Mouse (Mus musculus): ENCODE measurements around the gene E2f4.
A peak's percentile ranks its signal among the peaks of the same experiment; 100 is the strongest.

The E2f4 gene

DNA sequence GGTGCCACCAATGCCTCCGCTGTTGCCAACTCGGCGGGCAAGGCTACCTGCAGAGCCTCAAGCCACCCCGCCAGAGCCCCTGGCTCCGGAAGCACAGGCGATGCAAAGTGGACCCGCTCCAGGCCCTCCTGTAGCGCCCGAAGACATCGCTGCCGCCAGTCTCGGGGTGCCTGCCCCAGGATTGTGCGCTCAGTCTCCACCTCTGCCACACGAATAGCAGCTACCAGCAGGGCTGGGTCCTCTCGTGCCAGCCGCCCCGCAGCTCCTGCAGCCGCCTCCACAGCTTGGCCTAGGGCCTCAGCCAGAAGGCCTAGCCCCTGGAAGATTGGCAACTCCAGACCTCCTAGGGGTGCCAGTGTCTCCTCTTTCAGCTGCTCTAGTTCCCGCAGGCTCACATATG is 4.1 kb upstream of the E2f4 start:
- no peak for DNase-seq (ENCODE audit: low spot score in 2 of 2)

DNA sequence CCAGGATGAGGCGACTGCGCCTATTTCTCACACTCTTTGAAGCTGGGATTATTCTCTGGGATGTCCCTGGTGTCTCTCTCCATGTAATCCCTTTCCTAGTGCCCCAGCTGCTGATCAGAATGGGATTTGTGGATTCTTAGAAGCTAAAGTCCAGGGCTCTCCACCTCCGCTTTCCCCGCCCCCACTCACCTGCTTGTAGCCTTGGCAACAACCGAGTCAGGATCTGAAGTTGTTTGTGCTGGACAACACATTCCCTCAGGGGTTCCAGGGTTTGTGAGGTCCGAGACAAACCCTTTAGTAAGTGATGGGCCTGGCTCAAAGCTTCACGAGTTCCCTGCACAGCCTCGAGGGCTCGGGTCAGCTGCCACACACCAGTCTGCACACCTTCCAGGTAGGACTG is 2.7 kb upstream of the E2f4 start:
- no peak for DNase-seq (ENCODE audit: low spot score in 2 of 2)

DNA sequence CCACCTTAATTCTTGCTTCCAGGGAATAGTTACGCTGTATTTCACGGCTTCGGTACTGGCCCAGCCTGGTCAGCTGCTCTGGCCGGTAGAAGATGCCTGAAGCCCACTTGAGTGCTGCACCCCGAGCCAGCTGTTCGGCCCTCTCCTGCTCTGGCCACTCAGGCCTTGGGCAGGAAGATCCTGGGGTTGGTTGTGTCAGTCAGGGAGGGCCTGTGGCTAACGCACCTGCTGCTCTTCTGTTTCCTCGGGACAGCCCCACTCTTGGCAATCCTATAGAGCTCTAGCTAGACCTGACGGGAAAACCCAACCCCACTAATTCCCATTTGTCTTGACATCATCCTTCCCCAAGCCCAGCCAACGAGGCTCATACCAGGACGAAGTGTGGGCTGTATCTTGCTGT is 2.2 kb upstream of the E2f4 start:
- DNase-seq (ENCODE audit: low spot score in 2 of 2), result no peak

DNA sequence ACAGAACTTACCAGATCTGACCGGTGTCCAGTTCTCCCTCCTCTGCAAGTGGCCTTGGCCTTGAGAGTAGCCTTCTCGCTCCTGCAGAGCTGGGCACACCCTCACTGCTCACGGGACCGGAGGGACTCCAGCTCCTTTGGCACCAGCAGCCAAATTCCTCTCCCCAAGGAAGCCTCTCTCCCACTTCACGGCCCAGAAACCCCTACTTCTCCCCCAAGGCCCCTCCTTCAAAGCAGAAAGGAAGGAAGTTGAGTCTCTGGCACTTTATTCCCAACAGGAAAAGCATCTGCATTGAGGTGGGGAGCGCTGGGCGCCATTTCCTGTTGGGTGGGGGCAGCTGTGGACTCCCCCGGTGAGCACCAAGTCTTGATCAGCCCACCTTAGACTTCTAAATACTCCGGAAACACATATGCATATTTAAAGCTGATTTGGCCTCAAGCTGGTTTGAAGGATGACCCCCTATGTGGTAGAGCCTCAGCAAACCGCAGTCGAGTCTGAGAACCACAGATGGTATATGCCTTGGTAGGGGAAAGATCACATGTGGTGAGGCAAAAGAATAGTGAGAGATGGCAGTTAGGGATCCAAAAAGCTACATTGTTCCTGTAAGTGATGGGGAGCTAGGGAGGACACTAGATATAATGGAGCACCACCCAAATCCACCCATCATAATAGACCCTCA is 1.4 kb upstream of the E2f4 start, which contains the start of gene Exoc3l:
TSS of gene Exoc3l (minus strand) at position 207 of the 679 bp plus-strand sequence.
- DNase-seq (ENCODE audit: low spot score in 2 of 2), result no peak

DNA sequence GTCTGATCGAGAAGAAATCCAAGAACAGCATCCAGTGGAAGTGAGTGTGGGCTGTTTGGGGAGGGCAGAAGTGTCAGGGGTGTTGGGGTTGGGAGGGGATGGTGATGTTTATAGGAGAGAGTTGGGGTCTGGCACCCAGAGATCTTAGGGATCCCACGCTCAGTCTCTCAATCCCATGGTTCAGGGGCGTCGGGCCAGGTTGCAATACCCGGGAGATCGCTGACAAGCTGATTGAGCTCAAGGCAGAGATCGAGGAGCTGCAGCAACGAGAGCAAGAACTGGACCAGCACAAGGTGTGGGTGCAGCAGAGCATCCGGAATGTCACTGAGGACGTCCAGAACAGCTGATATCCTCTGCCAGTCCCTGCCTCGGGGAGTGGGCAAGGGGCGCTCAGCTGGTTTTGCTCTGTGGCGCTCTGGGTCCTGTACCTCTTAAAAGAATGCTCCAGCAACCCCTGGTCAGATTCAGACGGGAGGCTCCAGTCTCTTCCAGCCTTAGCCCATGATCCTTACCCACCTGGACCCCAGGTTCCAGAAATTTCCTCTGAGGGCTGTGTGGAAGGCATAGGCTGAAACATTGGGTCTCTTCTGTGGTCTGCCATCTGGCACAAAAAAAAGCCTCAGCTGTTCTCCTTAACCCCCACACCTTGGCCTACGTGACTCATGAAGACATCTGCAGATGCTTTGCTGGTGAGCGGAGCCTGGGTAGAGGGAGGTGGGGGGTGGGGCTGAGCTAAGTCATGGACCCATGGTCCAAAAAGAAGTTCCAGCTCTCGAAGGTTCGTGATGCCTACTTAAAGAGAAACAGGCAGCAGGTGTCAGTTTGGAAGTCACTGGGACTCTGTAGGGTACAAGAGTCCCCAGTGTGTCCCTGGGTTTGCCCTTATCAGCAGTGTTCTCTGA is 1.1 kb downstream of the E2f4 start:
- no peak for DNase-seq (ENCODE audit: low spot score in 2 of 2)

DNA sequence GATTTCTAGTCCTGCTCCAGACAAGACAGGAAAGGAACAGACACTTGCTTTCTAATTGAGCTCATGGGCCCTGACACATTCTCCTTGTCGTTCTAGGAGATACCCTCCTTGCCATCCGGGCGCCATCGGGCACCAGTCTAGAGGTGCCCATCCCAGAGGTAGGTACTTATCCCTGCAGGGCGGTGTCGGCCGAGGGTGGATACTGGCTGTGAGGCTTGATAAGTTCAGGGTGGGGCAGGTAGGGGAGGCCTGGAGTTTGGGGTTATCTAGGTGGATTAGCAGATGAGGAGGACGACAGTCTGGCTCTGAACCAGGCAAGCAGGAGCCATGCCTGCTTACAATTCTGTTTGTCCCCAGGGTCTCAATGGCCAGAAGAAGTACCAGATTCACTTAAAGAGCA is 2.5 kb downstream of the E2f4 start:
- DNase-seq (ENCODE audit: low spot score in 2 of 2), result peak; percentile 75 to 85

DNA sequence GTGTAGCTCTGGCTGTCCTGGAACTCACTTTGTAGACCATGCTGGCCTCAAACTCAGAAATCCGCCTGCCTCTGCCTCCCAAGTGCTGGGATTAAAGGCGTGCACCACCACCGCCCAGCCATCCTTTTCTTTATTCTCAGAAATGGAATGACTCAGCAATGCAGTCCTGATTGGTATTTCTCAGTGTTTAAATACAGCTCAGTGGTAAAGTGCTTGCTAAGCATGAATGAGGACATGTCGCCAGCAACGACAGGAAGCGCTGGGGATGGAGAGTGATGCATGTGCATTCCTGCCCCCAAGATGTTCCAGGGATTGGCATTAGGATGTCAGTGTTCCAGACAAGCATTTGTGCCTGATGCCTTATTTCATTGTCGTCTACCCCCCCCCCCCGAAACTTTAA is 5.9 kb downstream of the E2f4 start:
- no peak for DNase-seq (ENCODE audit: low spot score in 2 of 2)

DNA sequence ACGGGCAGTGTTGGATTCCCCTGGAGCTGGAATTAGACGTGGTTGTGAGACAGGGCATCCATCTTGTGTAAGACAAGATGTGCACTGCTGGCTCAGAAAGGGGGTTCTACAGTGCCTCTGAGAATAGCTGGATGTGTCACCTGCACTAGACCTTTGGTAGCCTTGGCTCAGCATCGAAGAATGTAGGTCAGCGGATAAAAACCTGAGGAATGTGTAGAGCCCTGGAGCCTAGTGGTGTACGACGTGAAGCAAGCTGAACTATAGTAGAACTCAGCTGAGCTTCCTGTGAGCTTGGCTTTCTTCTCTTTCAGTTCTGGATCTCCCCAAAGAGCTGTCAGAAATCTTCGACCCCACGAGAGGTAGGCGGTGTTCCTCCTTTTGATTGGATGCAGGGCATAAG is 6.4 kb downstream of the E2f4 start:
- DNase-seq (ENCODE audit: low spot score in 2 of 2), result no peak

DNA sequence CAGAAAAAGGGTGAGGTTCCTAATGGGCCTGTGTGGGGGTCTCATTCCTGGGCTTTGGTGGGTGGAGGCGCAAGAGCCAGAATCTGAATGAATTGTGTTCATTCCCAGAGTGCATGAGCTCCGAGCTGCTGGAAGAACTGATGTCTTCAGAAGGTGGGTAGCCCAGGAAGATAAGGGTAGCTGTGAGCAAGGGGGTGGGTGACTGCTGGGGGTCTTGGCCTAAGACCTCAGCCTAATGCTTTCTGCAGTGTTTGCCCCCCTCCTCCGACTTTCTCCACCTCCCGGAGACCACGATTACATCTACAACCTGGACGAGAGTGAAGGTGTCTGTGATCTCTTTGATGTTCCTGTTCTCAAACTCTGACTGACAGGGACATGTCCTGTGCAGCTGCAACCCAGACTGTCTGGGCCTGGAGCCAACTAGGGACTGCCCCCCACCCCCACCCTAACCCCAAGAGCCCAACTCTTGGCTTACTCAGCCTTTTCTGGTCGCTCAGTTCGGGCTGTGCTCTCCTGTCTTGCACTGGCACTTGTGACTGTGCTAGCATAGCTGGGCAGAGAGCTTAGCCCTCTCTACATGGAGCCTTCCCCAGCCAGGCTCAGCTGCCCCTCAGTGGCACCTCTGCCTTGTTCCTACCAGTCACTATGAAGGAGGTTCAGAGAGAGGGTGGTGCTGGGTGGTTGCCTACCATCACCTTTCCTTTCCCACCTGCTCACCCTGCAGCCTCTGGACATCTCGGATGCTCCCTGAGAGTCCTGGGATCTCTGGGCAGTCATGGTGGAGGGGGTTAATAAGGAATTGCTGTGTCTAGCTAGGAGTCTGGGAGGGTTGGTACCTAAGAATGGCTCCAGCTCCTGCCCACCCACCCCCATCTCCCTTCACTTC is 7.1 kb downstream of the E2f4 start:
- no peak for DNase-seq (ENCODE audit: low spot score in 2 of 2)

DNA sequence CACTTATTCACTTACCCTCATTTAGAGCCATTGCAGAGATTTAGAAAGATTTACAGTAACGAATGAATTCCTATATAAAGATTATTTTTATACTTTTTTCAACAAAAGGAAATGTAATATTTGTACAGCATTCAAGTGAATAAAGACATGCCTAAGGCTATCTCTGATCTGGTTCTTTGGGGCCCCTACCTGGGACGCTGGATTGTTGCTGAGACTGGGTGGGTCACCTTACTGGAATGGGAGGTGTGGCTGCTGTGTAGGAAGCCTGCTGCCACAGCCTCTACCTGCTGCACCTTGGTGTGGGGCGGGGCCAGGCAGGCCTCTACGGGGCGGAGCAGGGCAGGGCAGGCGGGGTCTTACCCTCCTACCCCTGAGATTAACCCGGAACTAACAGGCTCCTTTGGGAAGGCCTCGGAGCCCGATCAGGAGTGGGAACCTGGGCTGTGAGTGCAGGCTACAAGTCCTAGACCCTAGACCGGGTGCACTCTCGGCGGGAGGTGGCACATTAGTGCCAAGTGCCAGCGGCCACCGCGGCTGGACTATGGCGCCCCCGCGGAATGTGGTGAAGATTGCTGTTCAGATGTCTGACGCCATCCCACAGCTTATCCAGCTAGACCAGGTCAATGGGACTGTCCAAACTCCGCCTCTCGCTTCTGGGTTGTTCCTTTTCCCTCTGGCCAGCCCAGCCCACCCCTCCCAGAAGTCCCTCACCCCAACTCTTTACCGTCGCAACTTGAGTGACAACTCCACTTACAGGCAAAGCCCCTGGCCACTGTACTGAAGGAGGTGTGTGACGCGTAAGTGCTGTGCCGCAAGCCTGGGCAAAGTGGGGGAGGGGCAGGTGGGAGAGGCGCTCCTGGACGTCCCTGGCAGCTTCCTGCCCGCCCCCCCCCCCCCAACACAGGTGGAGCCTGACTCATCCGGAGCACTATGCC is 8.0 kb downstream of the E2f4 start, which contains the start of gene Elmo3:
TSS of gene Elmo3 (plus strand) at position 391 of the 935 bp plus-strand sequence.
- DNase-seq (ENCODE audit: low spot score in 2 of 2), result peak in 1 of 2 experiments; percentile 39

DNA sequence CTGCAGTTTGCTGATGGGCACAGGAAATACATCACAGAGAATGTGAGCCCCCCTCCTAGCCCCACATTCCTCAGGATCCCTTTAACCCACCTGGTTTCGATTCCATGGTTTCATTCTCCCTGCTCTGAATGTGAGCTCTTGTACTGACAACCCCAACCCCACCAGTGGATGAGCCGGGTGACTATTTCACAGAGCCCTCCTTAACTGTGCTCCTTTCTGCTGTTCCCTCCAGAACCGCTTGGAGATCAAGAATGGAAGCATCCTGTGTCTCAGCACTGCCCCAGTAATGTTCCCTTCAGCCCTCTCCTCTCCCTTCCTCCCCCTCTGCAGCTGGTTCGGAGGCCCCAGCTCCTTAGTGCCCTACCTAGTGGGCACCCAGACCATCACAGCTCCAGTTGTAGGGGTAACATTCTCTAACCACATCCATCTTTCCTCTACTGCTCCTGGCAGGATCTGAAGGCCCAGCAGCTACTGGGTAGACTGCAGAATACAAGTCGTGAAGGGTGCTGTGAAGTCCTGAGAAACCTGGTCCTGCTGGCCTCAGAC is 8.8 kb downstream of the E2f4 start:
- no peak for DNase-seq (ENCODE audit: low spot score in 2 of 2)

DNA sequence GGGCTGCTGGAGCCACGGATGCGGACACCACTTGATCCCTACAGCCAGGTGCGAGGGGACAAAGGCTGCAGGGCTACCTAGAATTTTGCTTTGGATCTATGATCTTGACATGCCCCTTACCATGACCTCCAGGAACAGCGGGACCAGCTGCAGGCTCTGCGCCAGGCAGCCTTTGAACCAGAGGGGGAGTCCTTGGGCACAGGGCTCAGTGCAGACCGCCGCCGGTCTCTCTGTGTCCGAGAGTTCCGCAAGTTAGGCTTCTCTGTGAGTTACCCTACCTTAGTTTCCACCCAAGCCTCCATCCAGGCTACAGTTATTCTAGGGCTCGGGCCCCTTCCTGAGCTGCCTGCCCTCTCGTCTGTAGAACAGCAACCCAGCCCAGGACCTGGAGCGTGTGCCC is 10.2 kb downstream of the E2f4 start:
- DNase-seq (ENCODE audit: low spot score in 2 of 2), result no peak

DNA sequence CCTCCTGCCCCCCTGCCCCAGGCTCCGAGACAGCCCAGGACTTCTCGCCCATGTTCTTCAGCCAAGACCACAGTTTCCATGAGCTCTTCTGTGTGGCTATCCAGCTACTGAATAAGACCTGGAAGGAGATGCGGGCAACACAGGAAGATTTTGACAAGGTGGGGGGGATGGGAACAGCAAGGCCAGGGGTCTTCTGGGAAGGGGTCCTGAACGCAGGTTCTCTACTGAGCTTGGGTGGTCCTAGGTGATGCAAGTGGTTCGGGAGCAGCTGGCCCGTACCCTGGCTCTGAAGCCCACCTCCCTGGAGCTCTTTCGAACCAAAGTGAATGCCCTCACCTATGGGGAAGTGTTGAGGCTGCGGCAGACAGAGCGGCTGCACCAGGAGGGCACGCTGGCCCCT is 11.0 kb downstream of the E2f4 start:
- DNase-seq (ENCODE audit: low spot score in 2 of 2), result no peak

DNA sequence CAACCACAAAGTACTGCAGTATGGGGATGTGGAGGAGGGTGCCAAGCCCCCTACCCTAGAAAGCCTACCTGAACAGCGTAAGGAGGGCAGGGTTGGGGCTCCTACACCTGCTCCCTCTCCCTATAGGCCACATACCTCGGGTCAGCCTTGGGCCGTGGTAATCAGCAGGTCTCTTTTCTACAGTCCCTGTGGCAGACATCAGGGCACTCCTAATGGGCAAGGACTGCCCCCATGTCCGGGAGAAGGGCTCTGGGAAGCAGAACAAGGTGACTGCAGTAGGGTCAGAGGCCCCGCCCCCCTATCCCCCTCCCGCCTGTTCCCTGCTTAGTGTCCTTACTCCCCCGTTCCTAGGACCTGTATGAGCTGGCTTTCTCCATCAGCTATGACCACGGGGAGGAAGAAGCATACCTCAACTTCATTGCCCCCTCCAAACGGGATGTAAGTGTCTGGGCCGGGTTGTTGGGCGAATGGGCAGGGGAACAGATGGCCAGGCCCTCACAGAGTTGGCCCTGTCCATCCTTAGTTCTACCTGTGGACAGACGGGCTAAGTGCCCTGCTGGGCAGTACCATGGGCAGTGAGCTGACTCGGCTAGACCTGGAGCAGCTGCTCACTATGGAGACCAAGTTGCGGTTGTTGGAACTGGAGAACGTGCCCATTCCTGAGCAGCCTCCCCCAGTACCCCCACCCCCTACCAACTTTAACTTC is 11.8 kb downstream of the E2f4 start:
- no peak for DNase-seq (ENCODE audit: low spot score in 2 of 2)

DNA sequence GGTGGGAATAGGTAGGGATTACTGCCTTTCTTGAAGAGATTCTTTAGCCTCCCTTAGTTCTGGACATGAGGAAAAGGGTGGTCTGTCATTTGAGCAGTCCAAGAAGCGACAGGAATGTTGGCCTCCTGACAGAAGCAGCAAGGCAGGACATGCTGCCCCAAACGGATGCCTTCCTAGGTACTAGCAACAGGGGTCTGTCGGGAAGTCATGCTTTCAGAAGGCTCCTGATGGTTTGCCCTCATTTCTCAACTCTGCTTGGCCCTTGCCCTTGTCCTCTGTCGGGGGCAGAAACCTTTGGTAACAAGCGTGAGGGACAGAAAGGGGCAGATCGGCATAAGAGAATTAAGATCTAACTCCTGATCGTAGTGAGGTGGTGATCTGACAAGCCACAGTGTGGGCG is 12.7 kb downstream of the E2f4 start:
- no peak for DNase-seq (ENCODE audit: low spot score in 2 of 2)

DNA sequence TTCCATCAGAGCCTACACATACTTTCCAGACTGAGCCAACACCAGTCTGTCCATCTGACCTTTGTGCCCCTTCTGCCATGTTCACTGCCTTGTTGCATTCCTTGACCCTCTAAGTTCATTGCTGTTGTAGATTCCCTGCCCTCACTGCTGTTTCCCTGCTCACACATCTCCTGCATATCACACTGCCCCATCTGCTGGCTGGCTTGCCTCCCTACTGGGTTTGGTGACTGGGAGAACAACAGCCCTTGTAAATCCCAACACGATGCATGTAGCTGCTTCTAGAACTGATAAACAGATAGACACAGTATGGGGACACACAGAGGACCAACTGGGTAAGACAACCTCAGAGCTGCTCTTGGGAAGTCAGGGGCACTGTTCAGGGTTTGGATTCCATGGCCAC is 14.3 kb downstream of the E2f4 start:
- no peak for DNase-seq (ENCODE audit: low spot score in 2 of 2)

DNA sequence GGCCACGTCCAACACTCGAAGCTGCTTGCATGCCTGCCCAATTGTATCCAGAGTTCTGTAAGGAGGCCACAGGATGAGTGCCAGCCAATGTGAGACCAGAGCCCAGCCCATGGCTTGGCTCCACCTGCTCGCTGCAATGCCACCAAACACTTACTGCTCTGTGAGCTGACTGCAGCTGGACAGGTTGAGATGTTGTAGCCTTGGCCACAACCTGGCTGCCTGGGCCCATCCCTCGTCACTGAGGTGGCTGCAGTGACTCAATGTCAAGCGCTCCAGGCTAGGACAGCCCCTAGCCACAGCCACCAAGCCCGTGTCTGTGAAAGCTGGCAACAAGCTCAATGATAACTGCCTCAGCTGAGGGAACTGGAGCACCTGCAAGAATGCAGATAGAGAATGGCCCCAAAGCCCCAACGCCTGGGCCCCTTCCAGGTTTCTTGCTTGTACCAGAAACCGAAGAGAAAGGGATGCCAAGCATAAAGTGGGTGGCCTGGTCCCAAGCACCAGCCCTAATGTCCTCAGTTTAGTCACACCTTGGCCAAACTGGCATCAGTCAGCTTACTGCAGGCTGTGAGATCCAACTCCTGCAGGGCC is 15.5 kb downstream of the E2f4 start:
- DNase-seq (ENCODE audit: low spot score in 2 of 2), result no peak

DNA sequence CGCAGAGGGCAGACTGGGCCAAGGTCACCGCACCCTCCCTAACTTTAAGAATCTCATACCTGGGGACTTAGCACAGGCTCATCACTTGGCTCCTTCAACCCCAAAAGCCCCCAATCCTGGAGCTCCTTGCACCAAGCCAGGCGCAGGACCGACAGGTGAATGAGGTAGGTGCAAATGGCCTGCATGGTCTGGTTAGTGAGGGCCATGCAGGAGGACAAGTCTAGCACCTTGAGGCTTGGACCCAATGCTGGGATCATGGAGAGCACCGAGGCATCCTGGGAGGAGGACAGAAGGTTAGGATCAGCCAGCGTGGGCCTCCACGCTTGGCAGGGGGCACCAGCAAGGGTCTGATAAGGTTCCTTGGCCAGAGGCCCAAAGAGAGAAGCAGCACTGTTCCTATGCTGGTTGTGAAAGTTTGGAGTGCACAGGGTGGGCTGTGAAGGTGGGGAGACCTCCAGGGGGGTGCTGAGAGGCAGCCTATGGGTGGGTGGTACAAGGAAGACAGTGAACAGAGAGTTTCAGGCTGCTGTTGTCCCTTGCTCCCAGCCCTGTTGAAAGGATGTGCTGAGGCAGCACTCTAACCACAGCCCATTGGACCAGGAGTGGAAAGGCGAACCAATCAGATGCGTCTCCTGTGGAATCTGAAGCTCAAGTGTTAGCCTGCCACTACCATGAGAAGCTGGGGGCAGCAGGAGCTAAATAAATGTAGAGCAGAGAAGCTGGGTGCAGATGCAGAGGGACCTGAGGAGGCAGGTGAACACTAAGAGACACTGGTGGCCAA is 16.3 kb downstream of the E2f4 start:
- no peak for DNase-seq (ENCODE audit: low spot score in 2 of 2)
